Mouse (Mus musculus) embryonic facial prominence, embryonic 14.5 days (tissue): ENCODE data around the gene Hoxb5. TPM values are rescaled to one million over a fixed set of nuclear protein-coding genes. Genes with fewer than 3 reads are reported as not detected.

Experiments used
- ATAC-seq: fragments of 200-750 bp; cut with Nextera tagmentation; 2 replicates; pipeline ENCODE4 v1.8.0; 2017; ENCODE audit warnings: low read depth, moderate number of reproducible peaks, moderate TSS enrichment
- DNase-seq: peaks from one replicate; pipeline ENCODE4 v3.0.0-alpha.2; 2015; ENCODE audit warnings: low spot score
- H3K27ac ChIP-seq: fragments of 300-500 bp; sonication (generic); replicated peaks from 2 replicates; pipeline ENCODE4 v1.5.1; 2014; ENCODE audit warnings: low read depth, mild to moderate bottlenecking, low read length, moderate library complexity
- H3K27me3 ChIP-seq: fragments of 300-500 bp; sonication (generic); replicated peaks from 2 replicates; pipeline ENCODE4 v1.6.1; 2014; ENCODE audit warnings: low read length; ENCODE audit not compliant: control insufficient read depth, insufficient read depth
- H3K36me3 ChIP-seq: fragments of 300-500 bp; sonication (generic); 2 replicates; pipeline ENCODE4 v1.6.1; 2014; ENCODE audit warnings: low read length, mixed read lengths; ENCODE audit not compliant: control insufficient read depth, insufficient read depth
- H3K4me1 ChIP-seq: fragments of 300-500 bp; sonication (generic); 2 replicates; pipeline ENCODE4 v1.6.1; 2014; ENCODE audit warnings: antibody characterized with exemption, low read length; ENCODE audit not compliant: control insufficient read depth, insufficient read depth
- H3K4me2 ChIP-seq: fragments of 300-500 bp; sonication (generic); 2 replicates; pipeline ENCODE4 v1.6.1; 2014; ENCODE audit warnings: low read depth, mild to moderate bottlenecking, low read length, moderate library complexity, mixed read lengths
- H3K4me3 ChIP-seq: fragments of 300-500 bp; sonication (generic); 2 replicates; pipeline ENCODE4 v1.5.1; 2014; ENCODE audit warnings: low read depth, mild to moderate bottlenecking, low read length
- H3K9ac ChIP-seq: fragments of 300-500 bp; sonication (generic); 2 replicates; pipeline ENCODE4 v1.6.1; 2014; ENCODE audit warnings: low read depth, mild to moderate bottlenecking, low read length, moderate library complexity, mixed read lengths
- H3K9me3 ChIP-seq: fragments of 300-500 bp; sonication (generic); 2 replicates; pipeline ENCODE4 v1.6.1; 2016; ENCODE audit warnings: low read length; ENCODE audit not compliant: control insufficient read depth
- WGBS: fragments of 180-500 bp; shearing (Covaris S2); extraction: QIAGEN DNeasy Blood & Tissue Kit; methylation state at CpG from one replicate; pipeline ENCODE4 v1.1.7; 2014; 5-methylcytosine and 5-hydroxymethylcytosine counted together
- polyA plus RNA-seq: library from polyadenylated mRNA; unstranded; fragments of >200 nt; fragmentation: Nextera tagmentation; extraction: Ambion mirVana; gene quantifications from 2 replicates; pipeline ENCODE4 v1.2.1, GENCODE M21; 2014

Gene Hoxb5
- polyA plus RNA-seq, 1 experiment from 2014 or later, result 1.8 TPM

DNA sequence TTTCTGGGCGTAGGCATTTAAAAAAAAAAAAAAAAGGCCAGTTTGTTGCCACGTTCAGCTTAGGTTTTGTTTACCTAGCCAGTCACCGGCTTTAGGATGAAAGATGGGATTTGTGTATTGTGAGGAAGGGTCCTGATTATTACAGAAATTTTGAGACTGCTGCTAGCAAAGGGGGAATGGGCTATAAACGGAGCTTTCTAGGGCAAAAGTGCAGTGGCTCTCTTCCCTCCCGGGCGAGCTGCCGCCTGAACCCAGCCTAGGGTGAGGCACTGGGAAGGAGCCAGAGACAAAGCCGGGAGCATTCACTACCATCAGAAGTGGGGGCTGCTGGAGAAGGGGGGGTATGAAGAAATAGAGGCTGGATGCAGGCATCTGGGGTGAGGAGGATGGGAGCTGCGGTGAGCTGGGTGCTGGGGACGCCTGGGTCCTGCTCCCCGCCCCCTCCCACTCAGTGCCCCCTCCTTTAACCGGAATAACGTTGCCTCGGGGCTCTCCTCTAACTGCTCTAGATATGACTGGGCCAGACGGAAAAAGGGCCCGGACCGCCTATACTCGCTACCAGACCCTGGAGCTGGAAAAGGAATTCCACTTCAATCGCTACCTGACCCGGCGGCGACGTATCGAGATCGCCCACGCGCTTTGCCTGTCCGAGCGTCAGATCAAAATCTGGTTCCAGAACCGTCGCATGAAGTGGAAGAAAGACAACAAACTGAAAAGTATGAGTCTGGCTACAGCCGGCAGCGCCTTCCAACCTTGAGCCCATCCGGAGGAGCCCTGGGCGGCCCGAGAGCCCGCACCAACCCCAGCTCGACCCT lies 1.5 kb downstream of the Hoxb5 start:
- Histone ChIP-seq H3K27ac (no peak overlapping the region), H3K9me3 (no peaks in the 10 kb centered on the region), H3K36me3 (no peaks in the 10 kb centered on the region), H3K4me1 (no peaks in the 10 kb centered on the region), H3K4me3 (peak overlapping the region; percentile 8; the same call in 1 of the 2 replicates), H3K4me2 (peak overlapping the region; percentile 12; the same call in 1 of the 2 replicates), H3K9ac (no peak overlapping the region; the same call in 1 of the 2 replicates), H3K27me3 (peaks cover 100% of the 10 kb centered on the region)
- ATAC-seq (no peak), DNase-seq (no peak)
- 2% methylated on average over 37 of the region's 38 CpGs for WGBS

DNA sequence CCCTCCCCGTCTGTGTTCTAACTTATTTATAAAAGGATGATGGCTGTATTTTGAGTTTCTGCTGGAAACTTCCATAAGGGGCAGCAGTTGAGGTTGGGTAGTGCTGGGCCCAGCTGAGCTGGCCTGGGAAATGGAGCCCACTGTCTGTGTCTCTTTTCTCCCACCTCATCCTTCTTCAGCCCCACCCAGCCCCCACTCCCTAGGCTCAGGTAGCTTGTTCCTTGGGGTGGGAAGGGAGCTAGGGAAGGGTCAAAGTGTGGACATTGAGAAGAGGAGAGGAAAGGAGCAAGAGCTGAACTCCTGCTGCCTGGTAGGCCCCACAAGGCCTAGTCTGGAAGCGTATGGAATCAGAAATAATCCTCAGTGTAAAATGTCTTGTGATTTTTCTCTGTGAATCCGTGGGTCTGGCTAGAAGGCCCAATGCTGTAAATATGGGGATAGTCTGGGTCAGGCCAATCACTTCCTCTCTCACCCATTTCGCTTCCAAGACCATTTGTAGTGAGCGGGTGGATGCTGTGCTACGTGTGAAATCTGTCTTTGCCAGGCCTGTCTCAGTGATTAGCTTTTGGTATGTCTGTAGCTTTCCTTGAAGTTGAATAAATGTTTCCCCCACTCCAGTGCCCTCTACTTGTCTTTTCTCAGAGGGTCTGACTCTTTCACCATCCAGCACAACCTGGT lies 2.5 kb downstream of the Hoxb5 start:
- H3K9ac ChIP-seq, result no peak overlapping the region
- ATAC-seq, result no peak
- H3K27ac ChIP-seq, result no peak overlapping the region
- H3K27me3 ChIP-seq, result peaks cover 100% of the 10 kb centered on the region
- H3K36me3 ChIP-seq, result no peaks in the 10 kb centered on the region
- no peaks in the 10 kb centered on the region for H3K9me3 ChIP-seq
- no peaks in the 10 kb centered on the region for H3K4me1 ChIP-seq
- H3K4me2 ChIP-seq, result no peak overlapping the region
- no peak for DNase-seq
- WGBS, result 44% methylated on average over 6 of the region's 6 CpGs
- no peak overlapping the region for H3K4me3 ChIP-seq

GRCm38 (mm10) chr11:96306183-96306907 lies 3.2 kb downstream of the Hoxb5 start:
- H3K27ac ChIP-seq, result no peak overlapping the region
- H3K4me2 ChIP-seq, result peak overlapping the region; percentile 7; the same call in 1 of the 2 replicates
- DNase-seq, result no peak
- H3K27me3 ChIP-seq, result peaks cover 100% of the 10 kb centered on the region
- no peaks in the 10 kb centered on the region for H3K9me3 ChIP-seq
- no peaks in the 10 kb centered on the region for H3K36me3 ChIP-seq
- no peak overlapping the region for H3K9ac ChIP-seq
- no peaks in the 10 kb centered on the region for H3K4me1 ChIP-seq
- ATAC-seq, result no peak
- WGBS, result 20% methylated on average over 7 of the region's 7 CpGs
- H3K4me3 ChIP-seq, result no peak overlapping the region

- Histone ChIP-seq H3K36me3 (no peaks in the 10 kb centered on the region), H3K27me3 (peaks cover 100% of the 10 kb centered on the region), H3K9ac (no peak overlapping the region), H3K4me2 (no peak overlapping the region), H3K9me3 (no peaks in the 10 kb centered on the region), H3K4me1 (no peaks in the 10 kb centered on the region), H3K4me3 (no peak overlapping the region), H3K27ac (no peak overlapping the region)
- WGBS, result 11% methylated on average over 13 of the region's 13 CpGs
- ATAC-seq (no peak), DNase-seq (no peak)
These were observed 3.8 kb downstream of the Hoxb5 start for GRCm38 (mm10) chr11:96306908-96307269.

DNA sequence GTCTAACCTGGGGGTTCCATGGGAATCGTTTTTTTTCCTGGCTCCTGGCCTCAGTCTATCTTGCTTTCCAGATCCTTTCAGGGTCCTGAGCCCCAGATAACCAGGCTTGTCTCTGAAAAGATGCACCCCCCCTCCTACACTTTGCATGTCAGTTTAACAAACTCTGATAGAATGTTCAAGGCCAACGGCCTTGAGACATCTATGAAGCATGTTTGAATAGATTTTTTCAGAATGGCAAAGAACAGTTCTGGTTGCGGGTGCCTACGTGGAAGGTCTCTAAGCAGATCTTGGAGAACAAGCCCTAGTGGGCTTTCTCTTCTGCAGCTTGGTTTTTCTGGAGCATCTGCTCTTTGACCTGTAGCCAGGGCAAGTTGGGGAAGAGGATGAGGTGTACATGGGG lies 5.6 kb downstream of the Hoxb5 start:
- no peak for DNase-seq
- Histone ChIP-seq H3K36me3 (no peaks in the 10 kb centered on the region), H3K4me1 (no peaks in the 10 kb centered on the region), H3K27ac (no peak overlapping the region), H3K9ac (no peak overlapping the region), H3K27me3 (peaks cover 100% of the 10 kb centered on the region), H3K4me3 (no peak overlapping the region), H3K4me2 (no peak overlapping the region), H3K9me3 (no peaks in the 10 kb centered on the region)
- no peak for ATAC-seq
- WGBS, result 16% methylated on average over 4 of the region's 4 CpGs

DNA sequence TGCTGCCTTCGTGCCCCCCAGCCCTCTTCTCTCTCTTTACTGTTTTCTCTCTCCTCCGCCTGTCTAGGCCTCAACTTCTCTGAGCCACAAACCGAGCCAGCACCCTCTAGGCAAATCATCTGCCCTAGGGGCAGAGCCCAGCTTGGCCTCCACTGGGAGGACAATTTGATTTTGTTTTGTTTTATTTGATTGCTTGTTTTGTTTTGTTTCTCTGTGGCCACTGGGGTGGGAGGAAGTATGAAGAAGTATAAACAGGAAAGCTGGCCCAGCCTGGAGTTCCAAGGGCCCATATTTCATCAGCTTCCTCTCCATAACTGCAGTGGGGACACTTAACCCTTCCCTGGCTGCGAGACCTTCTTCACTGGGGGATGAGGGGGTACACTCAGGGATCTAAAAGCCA lies 6.2 kb downstream of the Hoxb5 start:
- H3K4me1 ChIP-seq, result no peaks in the 10 kb centered on the region
- no peak for DNase-seq
- no peak overlapping the region for H3K9ac ChIP-seq
- 14% methylated on average over 4 of the region's 4 CpGs for WGBS
- no peaks in the 10 kb centered on the region for H3K9me3 ChIP-seq
- no peak overlapping the region for H3K4me2 ChIP-seq
- H3K27me3 ChIP-seq, result peaks cover 100% of the 10 kb centered on the region
- ATAC-seq, result no peak
- H3K36me3 ChIP-seq, result no peaks in the 10 kb centered on the region
- H3K27ac ChIP-seq, result no peak overlapping the region
- no peak overlapping the region for H3K4me3 ChIP-seq

DNA sequence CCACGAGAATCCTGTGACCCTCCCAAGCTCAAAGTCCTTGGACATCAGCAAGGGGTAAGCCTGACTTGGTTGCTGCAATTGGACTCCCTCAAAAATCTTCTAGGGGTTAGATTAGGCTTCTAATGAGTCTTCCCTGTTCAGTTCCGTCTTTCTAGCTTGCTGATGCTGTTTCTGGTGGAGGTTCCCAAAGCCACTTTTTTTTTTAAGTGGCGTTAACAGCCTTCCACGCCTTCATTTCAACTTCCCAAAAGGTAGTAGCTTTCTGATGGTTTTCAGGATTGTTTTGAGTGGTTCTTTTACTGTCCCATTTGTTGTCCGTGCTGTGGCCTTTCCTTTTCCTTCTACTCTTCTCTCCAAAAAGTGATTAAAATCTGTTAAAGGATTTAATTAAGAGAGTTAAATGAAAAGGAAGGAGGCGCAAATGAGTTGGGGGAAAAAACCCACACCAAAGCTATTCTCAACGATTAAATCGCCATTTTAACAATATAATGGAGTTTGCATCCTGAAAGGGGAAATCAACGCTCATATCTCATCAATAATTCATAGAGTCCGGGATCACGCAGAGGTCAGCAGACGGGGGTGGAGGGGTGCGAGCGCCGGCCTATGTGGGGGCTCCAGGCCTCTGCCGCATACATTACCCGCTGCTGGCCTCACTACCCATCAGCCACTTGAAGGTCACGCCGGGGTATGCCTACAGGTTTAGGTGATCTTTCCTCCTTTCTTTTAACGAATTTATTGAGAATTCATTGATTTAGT lies 7.2 kb downstream of the Hoxb5 start:
- Histone ChIP-seq H3K9ac (no peak overlapping the region), H3K4me3 (no peak overlapping the region), H3K27ac (no peak overlapping the region), H3K36me3 (no peaks in the 10 kb centered on the region), H3K27me3 (peaks cover 100% of the 10 kb centered on the region), H3K4me2 (no peak overlapping the region), H3K4me1 (no peaks in the 10 kb centered on the region), H3K9me3 (no peaks in the 10 kb centered on the region)
- no peak for ATAC-seq
- 5% methylated on average over 20 of the region's 20 CpGs for WGBS
- no peak for DNase-seq

DNA sequence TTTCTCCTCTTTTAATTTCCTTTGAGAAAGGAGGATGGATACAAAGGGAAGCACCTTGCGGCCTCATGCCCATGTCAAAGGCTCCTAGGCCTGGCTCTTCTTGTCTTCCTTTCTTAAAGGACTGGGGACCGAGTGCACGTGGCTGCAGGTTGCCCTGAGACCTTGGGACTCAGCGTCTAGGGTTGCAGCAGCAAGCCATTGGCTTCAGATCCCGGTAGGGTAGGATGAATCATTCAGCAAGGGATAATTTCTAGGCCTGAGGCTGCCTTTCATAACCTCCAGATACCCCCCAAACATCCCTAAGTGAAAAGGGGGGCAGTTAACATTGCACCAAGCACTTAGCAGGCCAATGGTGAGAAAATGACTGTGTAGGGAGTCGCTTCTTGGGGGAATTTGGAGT lies 8.0 kb downstream of the Hoxb5 start:
- Histone ChIP-seq H3K27ac (no peak overlapping the region), H3K4me1 (no peaks in the 10 kb centered on the region), H3K9ac (no peak overlapping the region), H3K27me3 (peaks cover 100% of the 10 kb centered on the region), H3K4me2 (peak overlapping the region; percentile 34), H3K36me3 (no peaks in the 10 kb centered on the region), H3K9me3 (no peaks in the 10 kb centered on the region), H3K4me3 (peak overlapping the region; percentile 19)
- WGBS, result 9% methylated on average over 6 of the region's 6 CpGs
- ATAC-seq (no peak), DNase-seq (no peak)
